Mouse (Mus musculus): ENCODE measurements around the gene F7. TPM values are rescaled to one million over a fixed set of nuclear protein-coding genes. Genes with fewer than 3 reads are reported as not detected.
"Not testable (repeated sequence)": the region's sequence is repeated elsewhere in the genome, so short reads cannot be mapped to it uniquely, and the experiment has no call there.

The F7 gene
- polyA plus RNA-seq, 1 experiment from 2014 or later, result 0.54 TPM

DNA sequence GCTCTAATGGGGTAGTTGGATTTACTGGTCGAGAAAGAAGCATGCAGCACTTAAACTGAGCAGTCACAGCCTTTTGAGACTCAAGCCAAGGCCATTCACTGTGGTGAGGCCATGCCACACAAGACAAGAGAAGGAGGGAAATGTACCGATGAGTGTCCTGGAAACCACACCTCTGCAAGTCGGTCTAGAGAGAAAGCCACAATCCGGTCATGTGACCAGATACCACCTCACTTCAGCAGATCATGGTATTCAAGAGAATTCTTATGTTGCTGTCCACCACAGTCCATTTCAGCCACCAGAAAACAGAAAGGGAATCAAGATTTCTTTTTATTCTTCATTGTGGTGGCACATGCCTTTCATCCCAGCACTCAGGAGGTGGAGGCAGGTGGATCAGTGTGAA lies 15.6 kb downstream of the F7 start:
- Histone ChIP-seq H3K9me3 (replicated peaks; ENCODE audit: control insufficient read depth, low read length) (no peaks in the 10 kb centered on the region), H3K4me1 (ENCODE audit: control insufficient read depth, insufficient read depth, low read length) (no peaks in the 10 kb centered on the region), H3K27me3 (ENCODE audit: control insufficient read depth, insufficient read depth, low read length) (no peaks in the 10 kb centered on the region), H3K4me3 (replicated peaks; ENCODE audit: low read length) (no peak overlapping the region), H3K27ac (ENCODE audit: low read length) (no peak overlapping the region), H3K36me3 (ENCODE audit: control insufficient read depth, insufficient read depth, low read length) (no peaks in the 10 kb centered on the region), H3K9ac (ENCODE audit: low read length) (no peak overlapping the region), H3K4me2 (ENCODE audit: low read depth, low read length) (no peak overlapping the region)
- no peak for ATAC-seq (ENCODE audit: insufficient read depth, low FRiP score)
- WGBS, result 80% methylated on average over 4 of the region's 4 CpGs

DNA sequence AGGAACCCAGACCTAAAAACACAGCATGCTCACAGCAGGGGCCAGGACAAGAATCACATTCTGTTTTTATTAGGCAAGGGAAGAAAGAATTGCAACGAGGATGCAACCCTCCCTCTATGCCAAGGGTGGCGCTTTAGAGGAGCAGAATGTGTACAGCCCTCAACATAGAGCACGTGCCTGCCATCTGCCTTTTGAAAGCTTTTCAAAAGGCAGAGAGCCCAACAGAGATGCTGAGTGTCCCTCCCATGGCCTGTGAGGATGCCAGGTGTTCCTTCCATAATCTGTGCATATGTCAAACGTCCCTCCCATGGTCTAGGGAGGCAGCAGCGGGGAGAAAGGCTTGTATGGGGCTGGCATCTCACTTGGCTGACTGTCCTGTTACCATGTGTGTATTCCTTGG lies 21.8 kb downstream of the F7 start:
- 62% methylated on average over 5 of the region's 5 CpGs for WGBS
- no peak overlapping the region for H3K9ac ChIP-seq (ENCODE audit: low read length)
- H3K27ac ChIP-seq (ENCODE audit: low read length), result no peak overlapping the region
- no peaks in the 10 kb centered on the region for H3K4me1 ChIP-seq (ENCODE audit: control insufficient read depth, insufficient read depth, low read length)
- H3K4me3 ChIP-seq (replicated peaks; ENCODE audit: low read length), result no peak overlapping the region
- H3K27me3 ChIP-seq (ENCODE audit: control insufficient read depth, insufficient read depth, low read length), result no peaks in the 10 kb centered on the region
- no peak for ATAC-seq (ENCODE audit: insufficient read depth, low FRiP score)
- no peaks in the 10 kb centered on the region for H3K9me3 ChIP-seq (replicated peaks; ENCODE audit: control insufficient read depth, low read length)
- no peaks in the 10 kb centered on the region for H3K36me3 ChIP-seq (ENCODE audit: control insufficient read depth, insufficient read depth, low read length)
- H3K4me2 ChIP-seq (ENCODE audit: low read depth, low read length), result no peak overlapping the region

DNA sequence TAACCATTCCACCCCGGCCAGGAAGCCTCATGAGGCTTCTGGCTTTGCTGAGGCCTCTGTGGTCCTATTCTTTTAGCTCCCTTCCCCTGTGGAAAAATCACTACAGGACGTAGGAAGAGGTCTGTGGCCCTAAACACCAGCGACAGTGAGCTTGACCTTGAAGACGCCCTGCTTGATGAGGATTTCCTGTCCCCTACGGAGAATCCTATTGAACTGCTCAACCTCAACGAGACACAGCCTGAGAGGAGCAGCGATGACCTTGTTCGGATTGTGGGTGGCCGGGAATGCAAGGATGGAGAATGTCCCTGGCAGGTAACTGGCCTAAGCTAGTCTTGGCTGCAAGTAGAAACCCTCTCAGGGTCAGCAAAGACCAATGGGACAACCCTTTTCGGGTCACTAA lies 24.7 kb downstream of the F7 start:
- Histone ChIP-seq H3K4me1 (ENCODE audit: control insufficient read depth, insufficient read depth, low read length) (no peaks in the 10 kb centered on the region), H3K36me3 (ENCODE audit: control insufficient read depth, insufficient read depth, low read length) (no peaks in the 10 kb centered on the region), H3K27ac (ENCODE audit: low read length) (no peak overlapping the region), H3K4me3 (replicated peaks; ENCODE audit: low read length) (no peak overlapping the region), H3K4me2 (ENCODE audit: low read depth, low read length) (no peak overlapping the region), H3K9ac (ENCODE audit: low read length) (no peak overlapping the region), H3K27me3 (ENCODE audit: control insufficient read depth, insufficient read depth, low read length) (no peaks in the 10 kb centered on the region), H3K9me3 (replicated peaks; ENCODE audit: control insufficient read depth, low read length) (no peaks in the 10 kb centered on the region)
- 81% methylated on average over 10 of the region's 10 CpGs for WGBS
- ATAC-seq (ENCODE audit: insufficient read depth, low FRiP score), result no peak

DNA sequence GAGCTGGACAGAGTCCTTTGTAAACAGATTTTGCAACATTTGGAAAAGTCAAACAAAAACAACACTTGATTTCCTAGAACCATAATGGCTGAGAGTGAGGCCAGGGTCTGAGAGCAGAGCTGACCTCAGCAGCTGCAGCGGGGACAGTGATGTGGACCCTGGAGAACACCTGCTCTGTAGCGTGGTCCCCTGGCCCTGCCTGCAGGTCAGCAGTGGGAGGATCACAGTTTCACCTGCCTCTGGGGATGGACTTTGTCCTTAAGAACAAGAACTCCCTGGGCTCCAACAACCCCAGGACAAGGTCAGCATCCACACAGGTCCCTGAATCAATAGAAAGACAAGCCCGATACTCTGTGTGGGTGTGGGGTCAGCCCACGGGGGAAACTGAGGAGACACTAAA lies 31.5 kb downstream of the F7 start:
- H3K4me3 ChIP-seq (replicated peaks; ENCODE audit: low read length), result no peak overlapping the region
- H3K36me3 ChIP-seq (ENCODE audit: control insufficient read depth, insufficient read depth, low read length), result no peaks in the 10 kb centered on the region
- H3K27ac ChIP-seq (ENCODE audit: low read length), result no peak overlapping the region
- no peaks in the 10 kb centered on the region for H3K27me3 ChIP-seq (ENCODE audit: control insufficient read depth, insufficient read depth, low read length)
- H3K9ac ChIP-seq (ENCODE audit: low read length), result no peak overlapping the region
- ATAC-seq (ENCODE audit: insufficient read depth, low FRiP score), result peak; percentile 54; the same call in 1 of the 2 replicates
- no peak overlapping the region for H3K4me2 ChIP-seq (ENCODE audit: low read depth, low read length)
- no peaks in the 10 kb centered on the region for H3K9me3 ChIP-seq (replicated peaks; ENCODE audit: control insufficient read depth, low read length)
- WGBS, result 77% methylated on average over 4 of the region's 4 CpGs
- no peaks in the 10 kb centered on the region for H3K4me1 ChIP-seq (ENCODE audit: control insufficient read depth, insufficient read depth, low read length)

DNA sequence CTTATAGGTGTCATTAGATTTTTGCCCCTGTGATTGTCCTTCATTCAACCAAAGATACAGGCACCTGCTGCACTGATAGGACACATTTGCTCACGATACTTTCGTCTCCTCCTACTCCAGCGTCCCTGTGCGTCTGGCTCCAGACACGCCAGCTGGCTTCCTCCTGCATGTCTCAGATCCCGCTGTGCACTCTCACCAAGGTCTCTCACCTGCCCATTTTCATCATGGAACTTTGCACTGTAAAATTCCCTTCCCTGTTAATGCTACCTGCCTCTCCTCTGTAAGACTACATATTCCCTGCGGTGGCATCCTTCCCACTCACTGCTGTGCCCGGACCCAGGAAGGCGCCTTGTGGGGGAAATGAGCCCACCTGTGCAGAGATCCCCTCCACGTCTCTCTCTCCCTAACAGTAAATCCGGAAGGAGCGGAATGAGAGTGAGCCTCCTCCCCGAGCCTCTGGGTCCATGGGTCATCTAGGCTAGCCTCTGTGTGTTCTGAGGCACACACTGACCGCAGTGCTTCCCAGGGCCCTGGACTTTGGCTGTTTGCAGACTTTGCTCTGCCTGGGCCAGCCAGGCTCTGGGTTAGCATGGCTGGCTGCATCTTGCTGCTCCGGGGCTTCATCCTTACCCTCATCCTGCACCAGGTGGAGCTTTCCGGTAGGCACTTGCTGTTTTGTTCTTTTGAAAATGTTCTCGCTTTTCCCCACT lies 34.8 kb downstream of the F7 start, which contains the start of gene Proz:
Gene Proz, plus strand, starts transcription at position 474 of the 710 bp plus-strand sequence.
- no peak within 1 kb of the TSS for H3K4me2 ChIP-seq (ENCODE audit: low read depth, low read length)
- H3K4me1 ChIP-seq (ENCODE audit: control insufficient read depth, insufficient read depth, low read length), result no peaks in the 10 kb centered on the region
- no peak within 1 kb of the TSS for H3K4me3 ChIP-seq (replicated peaks; ENCODE audit: low read length)
- H3K36me3 ChIP-seq (ENCODE audit: control insufficient read depth, insufficient read depth, low read length), result no peaks in the 10 kb centered on the region
- no peak within 1 kb of the TSS for H3K9ac ChIP-seq (ENCODE audit: low read length)
- WGBS, result 61% methylated on average over 17 of the region's 17 CpGs
- H3K27me3 ChIP-seq (ENCODE audit: control insufficient read depth, insufficient read depth, low read length), result no peaks in the 10 kb centered on the region
- H3K9me3 ChIP-seq (replicated peaks; ENCODE audit: control insufficient read depth, low read length), result no peaks in the 10 kb centered on the region
- ATAC-seq (ENCODE audit: insufficient read depth, low FRiP score), result peak; percentile 67; the same call in 1 of the 2 replicates
- H3K27ac ChIP-seq (ENCODE audit: low read length), result no peak within 1 kb of the TSS

DNA sequence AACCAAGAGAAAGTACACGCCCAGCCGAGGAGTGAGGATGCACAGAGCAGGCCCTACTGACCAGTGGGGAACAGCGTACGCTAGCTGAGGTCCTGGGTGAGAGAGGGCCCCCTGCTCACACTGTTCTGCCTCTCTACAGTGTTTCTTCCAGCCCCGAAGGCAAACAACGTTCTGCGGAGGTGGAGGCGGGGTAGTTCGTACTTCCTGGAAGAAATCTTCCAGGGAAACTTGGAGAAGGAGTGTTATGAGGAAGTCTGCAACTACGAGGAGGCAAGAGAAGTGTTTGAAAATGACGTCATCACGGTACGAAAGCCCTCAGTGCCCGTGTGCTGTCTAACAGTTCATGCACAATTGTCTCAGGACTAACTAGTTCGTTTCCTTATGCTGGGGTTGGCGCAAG lies 37.3 kb downstream of the F7 start:
- H3K9ac ChIP-seq (ENCODE audit: low read length), result no peak overlapping the region
- no peaks in the 10 kb centered on the region for H3K27me3 ChIP-seq (ENCODE audit: control insufficient read depth, insufficient read depth, low read length)
- H3K9me3 ChIP-seq (replicated peaks; ENCODE audit: control insufficient read depth, low read length), result no peaks in the 10 kb centered on the region
- no peaks in the 10 kb centered on the region for H3K36me3 ChIP-seq (ENCODE audit: control insufficient read depth, insufficient read depth, low read length)
- peak; percentile 54; the same call in 1 of the 2 replicates for ATAC-seq (ENCODE audit: insufficient read depth, low FRiP score)
- H3K27ac ChIP-seq (ENCODE audit: low read length), result no peak overlapping the region
- H3K4me2 ChIP-seq (ENCODE audit: low read depth, low read length), result no peak overlapping the region
- no peak overlapping the region for H3K4me3 ChIP-seq (replicated peaks; ENCODE audit: low read length)
- WGBS, result 61% methylated on average over 16 of the region's 16 CpGs
- H3K4me1 ChIP-seq (ENCODE audit: control insufficient read depth, insufficient read depth, low read length), result no peaks in the 10 kb centered on the region

DNA sequence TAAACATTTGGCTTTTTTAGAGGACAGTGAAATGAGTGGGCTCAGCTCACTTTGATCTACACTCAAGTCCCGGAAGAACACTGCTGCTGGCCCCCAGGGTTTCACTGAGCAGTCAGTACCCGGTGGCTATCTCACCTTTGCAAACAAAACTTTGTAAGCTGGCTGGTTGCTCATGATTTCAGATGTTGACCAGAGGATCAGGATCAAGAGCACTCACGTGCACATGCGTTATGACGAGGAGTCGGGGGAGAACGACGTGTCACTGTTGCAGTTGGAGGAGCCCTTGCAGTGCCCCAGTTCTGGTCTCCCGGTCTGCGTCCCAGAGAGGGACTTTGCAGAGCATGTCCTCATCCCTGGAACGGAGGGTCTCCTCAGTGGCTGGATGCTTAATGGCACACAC lies 47.4 kb downstream of the F7 start:
- Histone ChIP-seq H3K4me3 (replicated peaks; ENCODE audit: low read length) (no peak overlapping the region), H3K27me3 (ENCODE audit: control insufficient read depth, insufficient read depth, low read length) (no peaks in the 10 kb centered on the region), H3K9me3 (replicated peaks; ENCODE audit: control insufficient read depth, low read length) (no peaks in the 10 kb centered on the region), H3K4me2 (ENCODE audit: low read depth, low read length) (no peak overlapping the region), H3K9ac (ENCODE audit: low read length) (no peak overlapping the region), H3K4me1 (ENCODE audit: control insufficient read depth, insufficient read depth, low read length) (no peaks in the 10 kb centered on the region), H3K27ac (ENCODE audit: low read length) (no peak overlapping the region), H3K36me3 (ENCODE audit: control insufficient read depth, insufficient read depth, low read length) (peaks cover under 1% of the 10 kb centered on the region; the same call in 1 of the 2 replicates)
- no peak; the same call in 1 of the 2 replicates for ATAC-seq (ENCODE audit: insufficient read depth, low FRiP score)
- 77% methylated on average over 11 of the region's 11 CpGs for WGBS

DNA sequence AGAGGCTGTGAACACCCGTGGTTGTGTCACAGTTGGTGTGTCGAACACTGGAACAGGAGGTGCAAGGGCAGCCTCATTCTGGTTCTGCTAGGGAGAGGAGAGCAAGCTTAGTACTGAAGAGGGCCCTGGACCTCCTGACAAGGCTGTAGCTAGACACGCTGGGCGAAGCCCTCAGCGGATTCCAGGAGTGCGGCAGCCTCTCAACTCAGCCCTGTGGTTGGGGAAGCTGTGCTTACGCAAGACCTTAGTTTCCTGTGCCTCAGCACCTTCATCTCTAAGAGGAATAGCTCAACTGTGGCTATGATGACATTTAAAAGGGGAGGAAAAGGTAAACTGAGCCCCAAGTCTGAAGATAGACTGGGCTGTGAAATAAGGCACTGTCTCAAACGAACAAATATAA lies 49.2 kb downstream of the F7 start:
- H3K4me3 ChIP-seq (replicated peaks; ENCODE audit: low read length), result no peak overlapping the region
- H3K4me2 ChIP-seq (ENCODE audit: low read depth, low read length), result no peak overlapping the region
- H3K36me3 ChIP-seq (ENCODE audit: control insufficient read depth, insufficient read depth, low read length), result peaks cover 12% of the 10 kb centered on the region
- H3K9ac ChIP-seq (ENCODE audit: low read length), result no peak overlapping the region
- no peak overlapping the region for H3K27ac ChIP-seq (ENCODE audit: low read length)
- WGBS, result 85% methylated on average over 8 of the region's 8 CpGs
- H3K27me3 ChIP-seq (ENCODE audit: control insufficient read depth, insufficient read depth, low read length), result no peaks in the 10 kb centered on the region
- H3K4me1 ChIP-seq (ENCODE audit: control insufficient read depth, insufficient read depth, low read length), result no peaks in the 10 kb centered on the region
- no peaks in the 10 kb centered on the region for H3K9me3 ChIP-seq (replicated peaks; ENCODE audit: control insufficient read depth, low read length)
- ATAC-seq (ENCODE audit: insufficient read depth, low FRiP score), result no peak

DNA sequence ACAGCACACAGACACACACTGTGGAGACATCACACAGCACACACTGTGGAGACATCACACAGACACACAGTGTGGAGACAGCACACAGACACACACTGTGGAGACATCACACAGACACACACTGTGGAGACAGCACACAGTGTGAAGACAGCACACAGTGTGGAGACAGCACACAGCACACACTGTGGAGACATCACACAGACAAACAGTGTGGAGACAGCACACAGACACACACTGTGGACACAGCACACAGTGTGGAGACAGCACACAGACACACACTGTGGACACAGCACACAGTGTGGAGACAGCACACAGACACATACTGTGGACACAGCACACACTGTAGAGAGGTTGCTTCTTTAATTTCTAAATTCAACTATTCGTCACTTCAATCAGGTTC lies 49.7 kb downstream of the F7 start:
- not testable (repeated sequence) for H3K27ac ChIP-seq (ENCODE audit: low read length); H3K4me1 ChIP-seq (ENCODE audit: control insufficient read depth, insufficient read depth, low read length); H3K9me3 ChIP-seq (replicated peaks; ENCODE audit: control insufficient read depth, low read length); H3K27me3 ChIP-seq (ENCODE audit: control insufficient read depth, insufficient read depth, low read length); ATAC-seq (ENCODE audit: insufficient read depth, low FRiP score); H3K9ac ChIP-seq (ENCODE audit: low read length); H3K4me2 ChIP-seq (ENCODE audit: low read depth, low read length); H3K4me3 ChIP-seq (replicated peaks; ENCODE audit: low read length)
- peaks cover 17% of the 10 kb centered on the region for H3K36me3 ChIP-seq (ENCODE audit: control insufficient read depth, insufficient read depth, low read length)
- WGBS, result 97% methylated on average over 1 of the region's 1 CpGs
